Mouse (Mus musculus) mammary gland, adult 2 months (tissue): Measurements from ENCODE around the gene Foxo6. TPM values are rescaled to one million over a fixed set of nuclear protein-coding genes. Genes with fewer than 3 reads are reported as not detected.

ENCODE experiments used
- polyA plus RNA-seq: library from polyadenylated mRNA; depleted of rRNA; stranded (reverse); fragments of >200 nt; gene quantifications from 2 replicates; pipeline ENCODE4 v1.2.3, GENCODE M21; 2012; ENCODE audit warnings: low replicate concordance; rRNA removed

Gene Foxo6
- polyA plus RNA-seq, result 1.2 and 4.7 TPM in 2 replicates

GRCm38 (mm10) chr4:120287290-120288111 is at the start of gene Foxo6:
TSS of gene Foxo6 (minus strand) at chr4:120287349.

Other genes with a start within 250 kb of the Foxo6 start
- gene AL607142.1, start 222.4 kb downstream of the Foxo6 start, polyA plus RNA-seq, result not detected in 2 replicates
- 0.14 TPM in 1 of 2 replicates, not detected in the other for gene Edn2, start 126.1 kb downstream of the Foxo6 start, polyA plus RNA-seq
- gene Scmh1, start 117.9 kb upstream of the Foxo6 start, polyA plus RNA-seq, result 19.9 and 28.9 TPM in 2 replicates
- gene Slfnl1, start 244.9 kb upstream of the Foxo6 start, polyA plus RNA-seq, result 0.06 and 0.27 TPM in 2 replicates